Mouse (Mus musculus) C2C12 (cell line): Measurements from ENCODE around the gene Gm597.

ENCODE experiments used
- CEBPB ChIP-seq: IDR thresholded peaks from one replicate; pipeline ENCODE4 v1.6.1; 2011; ENCODE audit warnings: low read depth, mild to moderate bottlenecking, control low read depth, moderate library complexity
- CTCF ChIP-seq: IDR thresholded peaks from one replicate; pipeline ENCODE4 v1.5.1; 2011; ENCODE audit not compliant: control insufficient read depth, insufficient read depth, insufficient read length
- MYOD1 ChIP-seq: IDR thresholded peaks from one replicate; pipeline ENCODE4 v1.6.1; 2011; ENCODE audit warnings: low read depth; ENCODE audit not compliant: control insufficient read depth, insufficient read length
- MYOG ChIP-seq: IDR thresholded peaks from one replicate; pipeline ENCODE4 v1.6.1; 2011; ENCODE audit not compliant: control insufficient read depth, insufficient read length; ENCODE audit errors: extremely low read depth
- USF1 ChIP-seq: IDR thresholded peaks from one replicate; pipeline ENCODE4 v1.6.1; 2011; ENCODE audit warnings: low read depth, mild to moderate bottlenecking, control low read depth, moderate library complexity

DNA sequence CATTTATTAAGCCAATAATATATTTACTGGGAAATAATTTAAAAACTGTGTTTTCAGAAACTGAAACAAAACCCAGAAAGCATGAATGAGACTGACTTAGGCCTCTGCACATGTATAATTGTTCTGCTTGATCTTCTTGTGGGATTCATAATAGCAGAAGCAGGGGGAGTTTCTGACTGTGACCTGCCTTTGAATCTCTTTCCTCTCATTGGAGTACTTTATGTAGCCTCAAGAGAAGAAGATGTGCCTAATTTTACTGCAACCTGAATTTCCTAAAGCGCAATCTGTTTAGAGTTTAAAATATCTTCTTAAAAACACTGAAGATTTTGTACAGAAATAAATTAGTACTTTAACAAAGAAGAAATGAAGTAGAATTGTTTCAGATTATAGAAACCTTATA lies 27.6 kb upstream of the Gm597 start:
- TF ChIP-seq CTCF (no peak), MYOG (no peak), USF1 (no peak), CEBPB (no peak), MYOD1 (no peak)
